Mouse (Mus musculus): ENCODE data around the gene Bfsp1.

DNA sequence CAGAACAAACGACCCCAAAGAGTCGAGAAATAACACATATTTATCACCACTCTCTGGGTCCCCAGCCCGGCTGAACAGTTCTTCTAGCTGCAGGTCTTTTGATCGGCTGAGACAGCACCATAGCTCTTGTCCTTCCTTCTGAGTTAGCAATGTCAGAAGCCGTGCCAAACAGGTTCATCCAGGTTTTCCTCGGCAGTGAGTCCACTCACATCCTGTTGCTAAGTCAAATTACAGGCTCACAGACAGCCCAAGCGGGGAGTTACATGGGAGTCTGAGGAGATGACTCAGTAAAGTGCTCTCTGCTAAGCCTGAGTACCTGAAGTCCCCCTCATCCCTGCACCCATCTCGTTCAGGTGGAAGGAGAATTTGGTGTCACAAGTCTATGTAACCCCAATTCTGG is 1.6 kb upstream of the Bfsp1 start:
- no peak for TF ChIP-seq CTCF (IDR thresholded peaks at IDR 0.05; ENCODE audit: control insufficient read depth, insufficient read depth, low read length)
- TF ChIP-seq POLR2A (IDR thresholded peaks at IDR 0.05; ENCODE audit: borderline replicate concordance, control insufficient read depth, low read depth, low read length): no peak

All from bone marrow, adult 2 months (tissue).